Mouse (Mus musculus) layer of hippocampus, postnatal 14 days (tissue): Measurements from ENCODE around the gene Shisal1. TPM values are rescaled to one million over a fixed set of nuclear protein-coding genes. Genes with fewer than 3 reads are reported as not detected.

ENCODE experiments used
- total RNA-seq, 2 experiments: library from RNA; stranded (reverse); gene quantifications; 2 replicates each; pipeline ENCODE4 v1.2.3; 2021

The Shisal1 gene
- total RNA-seq, 2 experiments from 2014 or later, result 72.1 to 78.7 TPM

Other genes starting within 250 kb of the Shisal1 start
- gene Parvb, start 215.1 kb downstream of the Shisal1 start, total RNA-seq, result 10 to 100 TPM; 56.7 to 57.8 TPM
- gene Parvg, start 123.1 kb downstream of the Shisal1 start, total RNA-seq, result 1 to 10 TPM; 7.6 to 8.6 TPM
- gene Rtl6, start 110.7 kb upstream of the Shisal1 start, total RNA-seq, result 10 to 100 TPM; 61.3 to 62.0 TPM
- gene Prr5, start 222.5 kb upstream of the Shisal1 start, total RNA-seq, result 10 to 100 TPM; 19.2 TPM